Mouse (Mus musculus): ENCODE measurements around the gene Tubb5.

Gene Tubb5

DNA sequence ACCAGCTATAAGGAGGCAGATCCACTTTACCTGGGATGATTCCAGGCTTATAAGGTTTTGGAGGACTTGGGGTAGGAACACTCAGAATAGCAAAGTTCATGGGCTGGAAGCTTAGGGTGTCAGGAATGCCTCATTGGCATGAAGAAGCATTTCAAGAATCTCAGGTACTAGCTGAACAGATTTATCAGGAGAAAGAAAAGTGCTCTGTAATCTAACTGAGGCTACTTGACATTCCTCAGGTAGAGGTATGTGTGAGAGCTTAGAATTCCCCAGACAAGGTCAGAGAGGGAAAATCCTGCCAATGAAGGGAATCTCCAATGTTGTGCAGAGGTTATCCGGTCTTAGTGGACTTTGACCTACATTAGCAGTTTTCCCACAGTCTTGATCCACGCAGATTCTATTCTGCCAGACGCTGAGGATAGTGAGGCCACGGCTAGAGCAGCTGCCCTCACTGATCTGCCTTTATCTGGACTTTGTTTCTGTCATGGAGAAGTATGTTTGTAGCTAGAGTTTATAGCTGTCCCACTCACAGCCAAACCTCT lies 34.2 kb downstream of the Tubb5 start:
- TF ChIP-seq GATA4 (IDR thresholded peaks at IDR 0.05; ENCODE audit: insufficient replicate concordance, low read length) = no peak

GRCm38 (mm10) chr17:35803020-35803419 lies 35.1 kb downstream of the Tubb5 start:
- no peak for TF ChIP-seq GATA4 (IDR thresholded peaks at IDR 0.05; ENCODE audit: insufficient replicate concordance, low read length)

DNA sequence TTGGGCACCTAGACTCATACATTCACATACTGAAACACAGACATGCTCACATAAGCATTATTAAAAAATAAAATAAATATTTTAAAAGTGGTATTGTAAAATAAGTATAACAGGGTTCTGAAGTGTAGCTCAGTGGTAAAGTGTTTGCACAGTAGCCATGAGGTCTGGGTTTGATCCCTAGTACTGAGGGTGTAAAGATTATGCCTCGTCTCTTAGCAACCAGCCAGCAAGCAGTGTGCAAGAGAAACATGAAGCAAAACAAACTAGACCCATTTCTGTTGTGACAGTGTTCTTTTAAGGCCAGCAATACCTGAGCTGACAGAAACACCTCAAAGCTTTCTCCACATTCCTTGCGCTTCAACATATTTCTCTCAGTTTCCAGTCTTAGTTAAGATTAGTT lies 37.2 kb downstream of the Tubb5 start:
- no peak for TF ChIP-seq GATA4 (IDR thresholded peaks at IDR 0.05; ENCODE audit: insufficient replicate concordance, low read length)

GRCm38 (mm10) chr17:35796835-35797234 lies 41.3 kb downstream of the Tubb5 start:
- TF ChIP-seq GATA4 (IDR thresholded peaks at IDR 0.05; ENCODE audit: insufficient replicate concordance, low read length) = no peak

GRCm38 (mm10) chr17:35795656-35796055 lies 42.5 kb downstream of the Tubb5 start:
- TF ChIP-seq GATA4 (IDR thresholded peaks at IDR 0.05; ENCODE audit: insufficient replicate concordance, low read length) = no peak

DNA sequence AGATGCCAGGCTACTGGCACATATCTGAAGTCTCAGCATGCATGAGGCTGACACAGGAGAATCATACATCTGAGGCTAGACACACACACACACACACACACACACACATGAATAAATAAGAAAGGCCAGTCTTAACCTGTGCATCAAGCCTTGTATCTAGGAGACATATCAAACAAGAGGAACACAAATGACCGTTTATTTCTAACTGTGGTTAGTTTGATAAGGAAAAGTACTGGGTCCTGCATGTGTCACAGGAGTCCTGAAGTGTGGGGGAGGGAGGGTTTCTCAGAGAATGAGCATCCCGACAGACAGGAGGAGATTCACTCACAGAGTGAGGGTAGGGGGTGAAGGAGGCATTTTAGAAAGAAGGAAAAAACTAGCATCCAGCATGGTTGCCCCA lies 43.0 kb downstream of the Tubb5 start:
- no peak for TF ChIP-seq GATA4 (IDR thresholded peaks at IDR 0.05; ENCODE audit: insufficient replicate concordance, low read length)

- no peak for TF ChIP-seq GATA4 (IDR thresholded peaks at IDR 0.05; ENCODE audit: insufficient replicate concordance, low read length)
These were observed 45.3 kb downstream of the Tubb5 start for GRCm38 (mm10) chr17:35792837-35793236.

- TF ChIP-seq GATA4 (IDR thresholded peaks at IDR 0.05; ENCODE audit: insufficient replicate concordance, low read length) = no peak
These were observed 47.2 kb downstream of the Tubb5 start for GRCm38 (mm10) chr17:35790933-35791332.

- TF ChIP-seq GATA4 (IDR thresholded peaks at IDR 0.05; ENCODE audit: insufficient replicate concordance, low read length) = no peak
These were observed 50.1 kb downstream of the Tubb5 start for GRCm38 (mm10) chr17:35788025-35788424.

DNA sequence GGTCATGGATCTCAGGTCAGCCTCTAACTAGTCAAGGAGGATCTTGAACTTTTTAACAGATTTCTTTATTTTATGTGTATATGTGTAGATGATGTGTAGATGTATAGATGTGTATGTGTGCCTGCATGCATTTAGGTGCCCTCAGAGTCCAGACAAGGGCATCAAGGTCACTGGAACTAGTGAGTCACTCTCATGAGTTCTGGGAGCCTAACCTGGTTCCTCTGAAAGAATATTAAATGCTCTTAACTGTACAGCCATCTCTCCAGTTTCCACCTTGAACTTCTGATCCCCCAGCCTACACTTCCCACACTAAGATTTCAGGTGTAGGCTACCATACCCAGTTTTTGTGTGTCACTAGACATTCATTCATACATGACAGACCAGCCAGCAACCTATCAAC lies 50.6 kb downstream of the Tubb5 start:
- TF ChIP-seq GATA4 (IDR thresholded peaks at IDR 0.05; ENCODE audit: insufficient replicate concordance, low read length) = no peak

- TF ChIP-seq GATA4 (IDR thresholded peaks at IDR 0.05; ENCODE audit: insufficient replicate concordance, low read length) = no peak
These were observed 53.0 kb downstream of the Tubb5 start for GRCm38 (mm10) chr17:35785140-35785539.

DNA sequence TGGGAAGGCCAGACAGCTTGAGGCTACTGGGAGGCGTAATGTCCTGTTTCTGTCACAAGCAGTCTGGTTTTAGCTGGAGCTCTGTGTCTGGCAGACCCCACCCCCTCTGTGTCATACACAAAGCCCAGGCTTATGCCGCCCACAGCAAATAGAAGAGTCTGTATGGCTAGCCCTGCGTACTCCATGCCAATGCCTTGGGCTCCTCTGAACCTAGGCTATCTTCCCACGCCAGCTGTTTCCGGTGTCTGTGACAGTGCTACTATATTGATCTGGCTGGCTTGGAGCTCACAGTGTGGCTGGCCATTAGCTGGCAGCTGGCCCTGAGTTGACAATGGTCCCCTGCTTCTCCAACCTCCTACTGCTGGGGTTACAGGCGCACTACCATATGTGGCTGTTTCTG lies 54.2 kb downstream of the Tubb5 start:
- no peak for TF ChIP-seq GATA4 (IDR thresholded peaks at IDR 0.05; ENCODE audit: insufficient replicate concordance, low read length)
